Mouse (Mus musculus) C2C12 (cell line): ENCODE measurements around the gene Gal3st2b.
"Not testable (repeated sequence)": the region's sequence is repeated elsewhere in the genome, so short reads cannot be mapped to it uniquely, and the experiment has no call there.

Experiments used
- CEBPB ChIP-seq: IDR thresholded peaks from one replicate; pipeline ENCODE4 v1.6.1; 2011; ENCODE audit warnings: low read depth, mild to moderate bottlenecking, control low read depth, moderate library complexity
- CTCF ChIP-seq: IDR thresholded peaks from one replicate; pipeline ENCODE4 v1.5.1; 2011; ENCODE audit not compliant: control insufficient read depth, insufficient read depth, insufficient read length
- FOSL1 ChIP-seq: IDR thresholded peaks from one replicate; pipeline ENCODE4 v1.8.0; 2011; ENCODE audit warnings: mild to moderate bottlenecking, low read length; ENCODE audit not compliant: poor library complexity, insufficient read depth, severe bottlenecking
- MYOG ChIP-seq: IDR thresholded peaks from one replicate; pipeline ENCODE4 v1.6.1; 2011; ENCODE audit not compliant: control insufficient read depth, insufficient read length; ENCODE audit errors: extremely low read depth
- USF1 ChIP-seq: IDR thresholded peaks from one replicate; pipeline ENCODE4 v1.6.1; 2011; ENCODE audit warnings: low read depth, mild to moderate bottlenecking, control low read depth, moderate library complexity

- TF ChIP-seq CTCF, FOSL1, MYOG, USF1, CEBPB: not testable (repeated sequence)
These were observed 5.0 kb downstream of the Gal3st2b start for GRCm38 (mm10) chr1:93923098-93923497.
